Mouse (Mus musculus): ENCODE measurements around the gene Pola2. TPM values are rescaled to one million over a fixed set of nuclear protein-coding genes. Genes with fewer than 3 reads are reported as not detected.

Gene Pola2
- polyA plus RNA-seq, 1 experiment from 2014 or later = 83.7 TPM

- no peak overlapping the region for H3K27ac ChIP-seq
- no peak overlapping the region for H3K4me3 ChIP-seq
- H3K4me1 ChIP-seq (replicated peaks) = peaks cover 40% of the 10 kb centered on the region
- DNase-seq (ENCODE audit: low spot score) = no peak
- no peaks in the 10 kb centered on the region for H3K36me3 ChIP-seq
- 76% methylated on average over 6 of the region's 6 CpGs for WGBS
- H3K27me3 ChIP-seq (ENCODE audit: insufficient read depth, poor library complexity, severe bottlenecking) = peaks cover 16% of the 10 kb centered on the region
- no peaks in the 10 kb centered on the region for H3K9me3 ChIP-seq
Observed at GRCm38 (mm10) chr19:5928104-5928503, 35.9 kb downstream of the Pola2 start.

GRCm38 (mm10) chr19:5927532-5927931 is 36.5 kb downstream of the Pola2 start:
- Histone ChIP-seq H3K9me3 (no peaks in the 10 kb centered on the region), H3K27me3 (ENCODE audit: insufficient read depth, poor library complexity, severe bottlenecking) (peaks cover 21% of the 10 kb centered on the region), H3K4me1 (replicated peaks) (peaks cover 40% of the 10 kb centered on the region), H3K27ac (no peak overlapping the region), H3K4me3 (no peak overlapping the region), H3K36me3 (no peaks in the 10 kb centered on the region)
- no peak for DNase-seq (ENCODE audit: low spot score)
- WGBS = 72% methylated on average over 8 of the region's 8 CpGs

GRCm38 (mm10) chr19:5927026-5927425 is 37.0 kb downstream of the Pola2 start:
- no peaks in the 10 kb centered on the region for H3K36me3 ChIP-seq
- DNase-seq (ENCODE audit: low spot score) = no peak
- no peaks in the 10 kb centered on the region for H3K9me3 ChIP-seq
- WGBS = 75% methylated on average over 11 of the region's 11 CpGs
- no peak overlapping the region for H3K4me3 ChIP-seq
- H3K27me3 ChIP-seq (ENCODE audit: insufficient read depth, poor library complexity, severe bottlenecking) = peaks cover 22% of the 10 kb centered on the region
- no peak overlapping the region for H3K27ac ChIP-seq
- H3K4me1 ChIP-seq (replicated peaks) = peaks cover 43% of the 10 kb centered on the region

- no peak for DNase-seq (ENCODE audit: low spot score)
- 37% methylated on average over 11 of the region's 11 CpGs for WGBS
Observed at GRCm38 (mm10) chr19:5925311-5925855, 38.6 kb downstream of the Pola2 start.

GRCm38 (mm10) chr19:5924713-5925093 is 39.3 kb downstream of the Pola2 start, which contains the start of gene Cdc42ep2:
TSS of gene Cdc42ep2 (minus strand) at chr19:5924816.
- Histone ChIP-seq H3K9me3 (no peaks in the 10 kb centered on the region), H3K36me3 (no peaks in the 10 kb centered on the region), H3K4me1 (replicated peaks) (peaks cover 45% of the 10 kb centered on the region), H3K27ac (peak within 1 kb of the TSS; percentile 69), H3K4me3 (peak within 1 kb of the TSS; percentile 63), H3K27me3 (ENCODE audit: insufficient read depth, poor library complexity, severe bottlenecking) (peaks cover 26% of the 10 kb centered on the region)
- peak; percentile 93 for DNase-seq (ENCODE audit: low spot score)
- 0% methylated on average over 18 of the region's 18 CpGs for WGBS

More at GRCm38 (mm10) chr19:5925311-5925855, 38.6 kb downstream of the Pola2 start:
- Histone ChIP-seq H3K9me3 (no peaks in the 10 kb centered on the region), H3K4me3 (peak overlapping the region; percentile 63), H3K4me1 (replicated peaks) (peaks cover 49% of the 10 kb centered on the region), H3K27me3 (ENCODE audit: insufficient read depth, poor library complexity, severe bottlenecking) (peaks cover 26% of the 10 kb centered on the region), H3K27ac (0 out of 2 replicates have a peak overlapping the region, but pooled peaks have one; percentile 69), H3K36me3 (no peaks in the 10 kb centered on the region)

GRCm38 (mm10) chr19:5923990-5924712 is 39.9 kb downstream of the Pola2 start:
- peak overlapping the region; percentile 63 for H3K4me3 ChIP-seq
- peaks cover 42% of the 10 kb centered on the region for H3K4me1 ChIP-seq (replicated peaks)
- no peaks in the 10 kb centered on the region for H3K36me3 ChIP-seq
- WGBS = under 1% methylated on average over 38 of the region's 38 CpGs
- peaks cover 26% of the 10 kb centered on the region for H3K27me3 ChIP-seq (ENCODE audit: insufficient read depth, poor library complexity, severe bottlenecking)
- DNase-seq (ENCODE audit: low spot score) = peak; percentile 91
- H3K9me3 ChIP-seq = no peaks in the 10 kb centered on the region
- peak overlapping the region; percentile 69 for H3K27ac ChIP-seq

GRCm38 (mm10) chr19:5922963-5923362 is 41.0 kb downstream of the Pola2 start:
- no peak for DNase-seq (ENCODE audit: low spot score)
- WGBS = 93% methylated on average over 3 of the region's 3 CpGs
- Histone ChIP-seq H3K4me3 (no peak overlapping the region), H3K36me3 (peaks cover 4% of the 10 kb centered on the region), H3K27me3 (ENCODE audit: insufficient read depth, poor library complexity, severe bottlenecking) (peaks cover 26% of the 10 kb centered on the region), H3K9me3 (no peaks in the 10 kb centered on the region), H3K27ac (no peak overlapping the region), H3K4me1 (replicated peaks) (peaks cover 36% of the 10 kb centered on the region)

- H3K9me3 ChIP-seq = no peaks in the 10 kb centered on the region
- H3K4me1 ChIP-seq (replicated peaks) = peaks cover 35% of the 10 kb centered on the region
- peaks cover 26% of the 10 kb centered on the region for H3K27me3 ChIP-seq (ENCODE audit: insufficient read depth, poor library complexity, severe bottlenecking)
- H3K4me3 ChIP-seq = 0 out of 2 replicates have a peak overlapping the region, but pooled peaks have one; percentile 4
- DNase-seq (ENCODE audit: low spot score) = no peak
- peaks cover 10% of the 10 kb centered on the region for H3K36me3 ChIP-seq
- H3K27ac ChIP-seq = no peak overlapping the region
- WGBS = 80% methylated on average over 15 of the region's 15 CpGs
Observed at GRCm38 (mm10) chr19:5922119-5922942, 41.7 kb downstream of the Pola2 start.

- H3K27me3 ChIP-seq (ENCODE audit: insufficient read depth, poor library complexity, severe bottlenecking) = peaks cover 26% of the 10 kb centered on the region
- peaks cover 16% of the 10 kb centered on the region for H3K36me3 ChIP-seq
- H3K4me3 ChIP-seq = peak overlapping the region; percentile 9; the same call in 1 of the 2 replicates
- H3K9me3 ChIP-seq = no peaks in the 10 kb centered on the region
- peaks cover 31% of the 10 kb centered on the region for H3K4me1 ChIP-seq (replicated peaks)
- WGBS = 20% methylated on average over 9 of the region's 9 CpGs
- no peak for DNase-seq (ENCODE audit: low spot score)
- H3K27ac ChIP-seq = no peak overlapping the region
Observed at GRCm38 (mm10) chr19:5921715-5922114, 42.3 kb downstream of the Pola2 start.

- Histone ChIP-seq H3K27ac (peak within 1 kb of the TSS; percentile 98), H3K4me3 (peak within 1 kb of the TSS; percentile 99), H3K36me3 (peaks cover 36% of the 10 kb centered on the region), H3K4me1 (replicated peaks) (peaks cover 31% of the 10 kb centered on the region), H3K9me3 (no peaks in the 10 kb centered on the region), H3K27me3 (ENCODE audit: insufficient read depth, poor library complexity, severe bottlenecking) (no peaks in the 10 kb centered on the region)
- no peak for DNase-seq (ENCODE audit: low spot score)
- 24% methylated on average over 13 of the region's 13 CpGs for WGBS
Observed at GRCm38 (mm10) chr19:5913007-5913719, 50.8 kb downstream of the Pola2 start, which contains the start of gene Dpf2. TSS of gene Dpf2 (minus strand) at chr19:5913010.

- Histone ChIP-seq H3K9me3 (no peaks in the 10 kb centered on the region), H3K36me3 (peaks cover 32% of the 10 kb centered on the region), H3K4me3 (peak overlapping the region; percentile 99), H3K4me1 (replicated peaks) (peaks cover 31% of the 10 kb centered on the region), H3K27ac (peak overlapping the region; percentile 98), H3K27me3 (ENCODE audit: insufficient read depth, poor library complexity, severe bottlenecking) (no peaks in the 10 kb centered on the region)
- WGBS = under 1% methylated on average over 59 of the region's 59 CpGs
- peak; percentile 100 for DNase-seq (ENCODE audit: low spot score)
Observed at GRCm38 (mm10) chr19:5912103-5913006, 51.6 kb downstream of the Pola2 start.
